Mouse (Mus musculus): ENCODE measurements around the gene Sema6d.

DNA sequence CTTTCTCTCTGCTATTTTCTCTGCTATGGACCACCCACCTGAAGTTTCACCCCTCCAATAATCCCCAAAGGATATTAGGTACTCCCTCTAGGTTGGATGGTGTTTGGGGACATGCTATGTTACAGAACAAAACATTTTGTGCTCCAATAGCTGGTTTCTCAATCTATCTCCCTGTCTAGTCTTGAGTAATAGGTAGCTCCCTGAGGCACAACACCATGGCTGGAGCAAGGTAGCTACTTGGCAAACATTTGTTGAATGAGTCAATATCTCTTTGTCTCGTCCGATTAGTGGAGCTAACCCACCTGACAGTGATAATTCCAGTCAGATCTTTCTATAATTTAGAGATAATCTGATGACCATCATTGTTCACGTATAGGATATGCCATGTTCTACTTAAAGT lies 437.9 kb downstream of the Sema6d start:
- no peak for TF ChIP-seq CTCF (IDR thresholded peaks at IDR 0.05; ENCODE audit: borderline replicate concordance, insufficient read depth, low read length)
- TF ChIP-seq POLR2A (IDR thresholded peaks at IDR 0.05; ENCODE audit: low read depth, low read length), result no peak
